Mouse (Mus musculus) pancreas, adult 10 weeks (tissue): Measurements from ENCODE around the gene H2-T3. TPM values are rescaled to one million over a fixed set of nuclear protein-coding genes. Genes with fewer than 3 reads are reported as not detected.

ENCODE experiments used
- polyA plus RNA-seq: library from polyadenylated mRNA; stranded (reverse); fragments of 350-450 nt; fragmentation: Illumina TruSeq; extraction: RNeasy Lipid Tissue Mini Kit (QIAGEN cat#74804); gene quantifications from one replicate; pipeline ENCODE4 v1.2.3, GENCODE M21; 2015; ENCODE audit warnings: low read depth, low replicate concordance; ENCODE audit not compliant: insufficient read depth

H2-T3 gene
- polyA plus RNA-seq, result not detected

GRCm38 (mm10) chr17:36190169-36190507 lies at the start of gene H2-T3:
Gene H2-T3 (minus strand): TSS chr17:36190287.

GRCm38 (mm10) chr17:36168039-36168652 lies 21.9 kb downstream of the H2-T3 start, which contains the start of gene Gm8909:
Gene Gm8909 (minus strand): TSS chr17:36168537.

Other genes starting within 250 kb of the H2-T3 start
- gene Abcf1, start 220.5 kb downstream of the H2-T3 start, polyA plus RNA-seq, result 22.7 TPM
- gene Gnl1, start 210.4 kb downstream of the H2-T3 start, polyA plus RNA-seq, result 11.9 TPM
- gene Prr3, start 210.1 kb downstream of the H2-T3 start, polyA plus RNA-seq, result 6.7 TPM
- gene H2-T24, start 169.7 kb downstream of the H2-T3 start, polyA plus RNA-seq, result 3.1 TPM
- 29.4 TPM for gene H2-T23, start 157.4 kb downstream of the H2-T3 start, polyA plus RNA-seq
- gene H2-T22, start 147.5 kb downstream of the H2-T3 start, polyA plus RNA-seq, result 16.3 TPM
- not detected for gene Gm6034, start 147.3 kb downstream of the H2-T3 start, polyA plus RNA-seq
- gene Gm11127, start 131.9 kb downstream of the H2-T3 start, polyA plus RNA-seq, result not detected
- not detected for gene Gm19684, start 68.6 kb downstream of the H2-T3 start, polyA plus RNA-seq
- gene Gm7030, start 60.9 kb downstream of the H2-T3 start, polyA plus RNA-seq, result not detected
- not detected for gene Gm8909, start 21.8 kb downstream of the H2-T3 start, polyA plus RNA-seq
- 31.5 TPM for gene Rpp21, start 67.8 kb upstream of the H2-T3 start, polyA plus RNA-seq
- gene Trim39, start 82.0 kb upstream of the H2-T3 start, polyA plus RNA-seq, result 16.5 TPM
- not detected for gene H2-M10.2, start 96.2 kb upstream of the H2-T3 start, polyA plus RNA-seq
- not detected for gene H2-M10.1, start 135.9 kb upstream of the H2-T3 start, polyA plus RNA-seq
- not detected for gene H2-M10.3, start 178.1 kb upstream of the H2-T3 start, polyA plus RNA-seq